Mouse (Mus musculus) liver, embryonic 13.5 days (tissue): ENCODE results near the gene Zdhhc6. TPM values are rescaled to one million over a fixed set of nuclear protein-coding genes. Genes with fewer than 3 reads are reported as not detected.

Experiments
- ATAC-seq: fragments of 200-750 bp; cut with Nextera tagmentation; 2 replicates; pipeline ENCODE4 v1.8.0; 2017; ENCODE audit warnings: low read depth, mild to moderate bottlenecking, moderate number of reproducible peaks, moderate library complexity
- DNase-seq: peaks from one replicate; pipeline ENCODE4 v3.0.0; 2022
- H3K27ac ChIP-seq: fragments of 300-500 bp; sonication (generic); 2 replicates; pipeline ENCODE4 v1.5.1; 2015; ENCODE audit warnings: moderate library complexity, mild to moderate bottlenecking, inconsistent platforms
- H3K27me3 ChIP-seq: fragments of 300-500 bp; sonication (generic); 2 replicates; pipeline ENCODE4 v1.6.1; 2015; ENCODE audit warnings: mild to moderate bottlenecking, inconsistent platforms
- H3K36me3 ChIP-seq: fragments of 300-500 bp; sonication (generic); 2 replicates; pipeline ENCODE4 v1.6.1; 2015; ENCODE audit warnings: mild to moderate bottlenecking, inconsistent platforms
- H3K4me1 ChIP-seq: fragments of 300-500 bp; sonication (generic); replicated peaks from 2 replicates; pipeline ENCODE4 v1.6.1; 2015; ENCODE audit warnings: inconsistent platforms
- H3K4me2 ChIP-seq: fragments of 300-500 bp; sonication (generic); 2 replicates; pipeline ENCODE4 v1.6.1; 2015; ENCODE audit warnings: inconsistent platforms, mild to moderate bottlenecking, moderate library complexity
- H3K4me3 ChIP-seq: fragments of 300-500 bp; sonication (generic); replicated peaks from 2 replicates; pipeline ENCODE4 v1.5.1; 2015; ENCODE audit warnings: mild to moderate bottlenecking, inconsistent platforms
- H3K9ac ChIP-seq: fragments of 300-500 bp; sonication (generic); 2 replicates; pipeline ENCODE4 v1.6.1; 2015; ENCODE audit warnings: mild to moderate bottlenecking, inconsistent platforms
- H3K9me3 ChIP-seq: fragments of 300-500 bp; sonication (generic); replicated peaks from 2 replicates; pipeline ENCODE4 v1.6.1; 2016; ENCODE audit warnings: inconsistent platforms
- WGBS: fragments of 180-500 bp; shearing (Covaris S2); methylation state at CpG from one replicate; pipeline ENCODE4 v1.1.7; 2015; ENCODE audit not compliant: insufficient replicate concordance; 5-methylcytosine and 5-hydroxymethylcytosine counted together
- polyA plus RNA-seq: library from polyadenylated mRNA; unstranded; fragments of >200 nt; fragmentation: Nextera tagmentation; extraction: Ambion mirVana; gene quantifications from 2 replicates; pipeline ENCODE4 v1.2.1, GENCODE M21; 2015

The Zdhhc6 gene
- polyA plus RNA-seq, 1 experiment from 2014 or later = 64.9 TPM

GRCm38 (mm10) chr19:55286034-55286433, 29.8 kb downstream of the Zdhhc6 start:
- DNase-seq (no peak), ATAC-seq (no peak)
- Histone ChIP-seq H3K4me1 (peaks cover 68% of the 10 kb centered on the region), H3K27ac (peak overlapping the region; percentile 91), H3K9me3 (no peaks in the 10 kb centered on the region), H3K36me3 (peaks cover 96% of the 10 kb centered on the region), H3K4me3 (0 out of 2 replicates have a peak overlapping the region, but pooled peaks have one; percentile 17), H3K4me2 (peak overlapping the region; percentile 65), H3K27me3 (no peaks in the 10 kb centered on the region), H3K9ac (peak overlapping the region; percentile 8; the same call in 1 of the 2 replicates)
- WGBS = 80% methylated on average over 4 of the region's 4 CpGs

DNA sequence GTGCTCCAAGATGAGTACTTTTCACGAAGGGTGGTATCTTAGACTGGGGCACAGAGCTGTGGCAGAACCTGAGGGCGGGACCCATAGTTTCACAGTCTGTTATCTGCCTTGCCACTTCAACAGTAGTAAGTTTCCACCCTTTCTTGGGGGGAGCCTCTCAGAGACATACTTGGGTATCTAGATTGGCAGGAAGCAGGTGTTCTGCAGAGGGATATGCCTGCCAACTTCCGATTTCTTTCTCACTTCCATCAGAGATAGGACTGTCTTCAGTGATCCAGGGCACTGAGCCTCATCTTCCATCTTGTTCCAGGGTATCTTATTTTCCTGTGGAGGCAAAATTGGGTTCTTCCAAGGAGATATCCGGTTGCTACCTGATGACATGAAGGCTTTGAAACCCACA, 31.7 kb downstream of the Zdhhc6 start:
- 29% methylated on average over 4 of the region's 4 CpGs for WGBS
- DNase-seq (peak; percentile 77), ATAC-seq (peak; percentile 100)
- Histone ChIP-seq H3K4me1 (peaks cover 52% of the 10 kb centered on the region), H3K9me3 (no peaks in the 10 kb centered on the region), H3K4me2 (peak overlapping the region; percentile 65), H3K36me3 (peaks cover 89% of the 10 kb centered on the region), H3K27me3 (no peaks in the 10 kb centered on the region), H3K4me3 (peak overlapping the region; percentile 50), H3K27ac (peak overlapping the region; percentile 91), H3K9ac (peak overlapping the region; percentile 73)

DNA sequence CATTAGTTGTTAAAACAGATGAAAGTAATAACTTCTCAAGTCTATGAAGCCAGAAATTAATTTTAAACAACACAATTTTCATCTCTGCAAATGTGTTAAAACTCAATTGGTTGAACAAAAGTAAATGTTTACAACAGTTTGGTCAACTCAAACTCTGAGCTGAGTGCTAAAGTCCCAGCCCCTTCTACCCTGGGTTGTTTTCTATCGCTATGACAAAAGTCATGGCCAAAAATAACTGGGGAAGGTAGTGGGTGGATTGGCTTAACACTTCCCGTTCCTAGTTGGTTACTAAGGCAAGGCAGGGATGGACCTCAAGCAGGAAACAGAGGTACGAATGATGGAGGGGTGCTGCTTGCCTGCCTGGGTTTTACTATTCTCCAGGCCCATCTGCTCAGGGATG, 39.1 kb downstream of the Zdhhc6 start:
- Histone ChIP-seq H3K27ac (no peak overlapping the region), H3K4me2 (no peak overlapping the region), H3K27me3 (no peaks in the 10 kb centered on the region), H3K4me1 (peaks cover 47% of the 10 kb centered on the region), H3K9ac (no peak overlapping the region), H3K9me3 (no peaks in the 10 kb centered on the region), H3K36me3 (peaks cover 57% of the 10 kb centered on the region), H3K4me3 (no peak overlapping the region)
- ATAC-seq (no peak), DNase-seq (no peak)
- WGBS = 64% methylated on average over 3 of the region's 3 CpGs

DNA sequence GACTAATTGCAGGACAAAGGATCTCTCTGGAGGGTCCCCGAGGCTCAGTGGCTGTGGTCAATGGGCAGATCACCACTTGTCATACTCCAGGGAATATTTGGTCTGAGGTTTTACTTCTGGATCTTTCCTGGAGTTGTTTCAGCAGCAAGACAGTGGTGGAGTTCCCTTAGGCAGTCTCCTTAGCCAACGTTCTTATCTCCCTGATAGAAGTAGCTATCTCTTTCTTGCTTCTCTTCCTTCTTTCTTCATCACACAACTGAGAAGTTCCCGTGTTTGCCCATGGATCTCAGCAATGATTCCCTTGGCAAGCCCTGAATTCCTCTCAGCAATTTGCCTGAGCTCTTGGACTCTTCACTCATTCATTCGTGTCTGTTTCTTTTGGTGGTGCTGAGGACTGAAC, 39.7 kb downstream of the Zdhhc6 start:
- Histone ChIP-seq H3K4me3 (no peak overlapping the region), H3K27me3 (no peaks in the 10 kb centered on the region), H3K27ac (peak overlapping the region; percentile 26; the same call in 1 of the 2 replicates), H3K36me3 (peaks cover 56% of the 10 kb centered on the region), H3K9ac (no peak overlapping the region), H3K9me3 (no peaks in the 10 kb centered on the region), H3K4me2 (no peak overlapping the region), H3K4me1 (peaks cover 53% of the 10 kb centered on the region)
- no peak for DNase-seq
- 52% methylated on average over 4 of the region's 4 CpGs for whole genome bisulfite sequencing
- ATAC-seq = no peak

GRCm38 (mm10) chr19:55273340-55273739, 42.5 kb downstream of the Zdhhc6 start:
- peak overlapping the region; percentile 7; the same call in 1 of the 2 replicates for H3K4me2 ChIP-seq

DNA sequence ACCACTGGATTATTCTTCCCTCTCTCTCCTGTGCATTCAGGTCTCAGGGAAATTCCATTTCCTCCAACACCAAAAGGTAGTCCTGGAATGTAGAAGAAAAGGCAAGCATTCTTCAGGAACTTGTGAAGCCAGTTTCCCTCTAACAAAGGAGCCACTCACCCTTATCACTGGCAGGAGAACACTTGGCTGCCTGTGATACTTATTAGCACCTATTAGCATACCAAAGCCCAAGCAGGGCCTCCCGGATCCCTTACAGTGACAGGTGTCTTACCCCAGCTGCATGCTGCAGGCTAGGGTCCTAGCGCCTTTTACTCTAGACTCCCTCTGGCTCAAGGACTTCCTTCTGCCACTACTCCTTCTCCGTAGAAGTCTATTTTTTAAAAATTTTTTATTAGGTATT, 44.4 kb downstream of the Zdhhc6 start:
- Histone ChIP-seq H3K4me1 (peaks cover 79% of the 10 kb centered on the region), H3K27ac (peak overlapping the region; percentile 78), H3K4me2 (no peak overlapping the region), H3K9me3 (no peaks in the 10 kb centered on the region), H3K9ac (peak overlapping the region; percentile 54), H3K36me3 (peaks cover 52% of the 10 kb centered on the region), H3K4me3 (no peak overlapping the region), H3K27me3 (no peaks in the 10 kb centered on the region)
- 40% methylated on average over 3 of the region's 3 CpGs for WGBS
- DNase-seq (peak; percentile 22), ATAC-seq (peak; percentile 66)

More at GRCm38 (mm10) chr19:55273340-55273739, 42.5 kb downstream of the Zdhhc6 start:
- no peaks in the 10 kb centered on the region for H3K9me3 ChIP-seq
- H3K27me3 ChIP-seq = no peaks in the 10 kb centered on the region
- no peak overlapping the region for H3K4me3 ChIP-seq
- DNase-seq (peak; percentile 49), ATAC-seq (peak; percentile 87)
- peak overlapping the region; percentile 88 for H3K27ac ChIP-seq
- WGBS = 20% methylated on average over 6 of the region's 6 CpGs
- peaks cover 61% of the 10 kb centered on the region for H3K36me3 ChIP-seq
- peaks cover 71% of the 10 kb centered on the region for H3K4me1 ChIP-seq
- no peak overlapping the region for H3K9ac ChIP-seq

DNA sequence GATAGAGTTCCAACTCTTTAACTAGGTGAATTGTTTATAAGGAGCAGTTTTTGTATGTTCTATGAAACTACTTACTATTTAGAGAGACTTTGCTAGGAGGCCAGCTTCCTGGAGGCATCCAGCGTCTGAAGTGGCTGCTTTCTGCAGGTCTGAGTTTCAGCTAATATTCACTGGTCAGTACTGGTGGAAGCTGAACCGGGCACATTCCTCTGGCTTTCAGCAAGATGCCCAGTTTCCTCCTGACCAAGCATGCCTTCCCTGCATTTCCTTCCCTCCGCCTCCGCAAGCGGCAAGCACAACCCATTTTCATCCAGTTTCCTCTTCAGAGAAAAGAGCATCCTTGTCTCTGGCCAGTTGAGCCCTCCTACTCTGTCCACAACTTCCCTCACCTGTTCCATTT, 46.8 kb downstream of the Zdhhc6 start:
- H3K36me3 ChIP-seq = peaks cover 46% of the 10 kb centered on the region
- DNase-seq (no peak), ATAC-seq (no peak)
- peaks cover 71% of the 10 kb centered on the region for H3K4me1 ChIP-seq
- H3K9ac ChIP-seq = no peak overlapping the region
- 75% methylated on average over 5 of the region's 5 CpGs for WGBS
- no peaks in the 10 kb centered on the region for H3K9me3 ChIP-seq
- H3K27me3 ChIP-seq = no peaks in the 10 kb centered on the region
- no peak overlapping the region for H3K4me3 ChIP-seq
- no peak overlapping the region for H3K4me2 ChIP-seq
- peak overlapping the region; percentile 78; the same call in 1 of the 2 replicates for H3K27ac ChIP-seq

GRCm38 (mm10) chr19:55268150-55268549, 47.7 kb downstream of the Zdhhc6 start:
- Histone ChIP-seq H3K9ac (no peak overlapping the region), H3K4me3 (no peak overlapping the region), H3K9me3 (no peaks in the 10 kb centered on the region), H3K4me1 (peaks cover 70% of the 10 kb centered on the region), H3K27ac (0 out of 2 replicates have a peak overlapping the region, but pooled peaks have one; percentile 11), H3K36me3 (peaks cover 46% of the 10 kb centered on the region), H3K4me2 (no peak overlapping the region), H3K27me3 (no peaks in the 10 kb centered on the region)
- DNase-seq (no peak), ATAC-seq (no peak)
- WGBS = 71% methylated on average over 3 of the region's 3 CpGs

DNA sequence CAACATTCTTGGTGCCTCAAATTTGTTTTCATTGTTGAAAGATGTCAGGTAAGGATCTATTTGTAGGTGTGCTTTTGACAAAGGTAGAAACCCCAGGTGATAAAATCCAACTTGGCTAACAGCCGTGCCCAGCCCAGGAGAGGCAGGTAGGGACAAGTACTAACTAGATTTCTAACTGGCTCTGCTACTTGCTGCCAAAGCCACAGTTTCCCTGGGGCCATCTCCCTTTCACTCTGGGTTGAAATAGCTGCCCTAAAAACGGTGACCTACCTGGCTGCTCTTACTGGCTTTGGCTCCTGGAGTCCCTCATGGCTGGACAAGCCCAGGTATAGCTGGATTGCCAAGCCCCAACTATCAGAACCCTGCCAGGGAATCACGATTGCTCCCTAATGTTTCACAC, 49.0 kb downstream of the Zdhhc6 start:
- DNase-seq = no peak
- no peak overlapping the region for H3K4me3 ChIP-seq
- no peak overlapping the region for H3K27ac ChIP-seq
- peaks cover 36% of the 10 kb centered on the region for H3K36me3 ChIP-seq
- 72% methylated on average over 3 of the region's 3 CpGs for WGBS
- H3K4me2 ChIP-seq = no peak overlapping the region
- H3K27me3 ChIP-seq = no peaks in the 10 kb centered on the region
- no peak for ATAC-seq
- no peaks in the 10 kb centered on the region for H3K9me3 ChIP-seq
- peaks cover 68% of the 10 kb centered on the region for H3K4me1 ChIP-seq
- peak overlapping the region; percentile 11; the same call in 1 of the 2 replicates for H3K9ac ChIP-seq

DNA sequence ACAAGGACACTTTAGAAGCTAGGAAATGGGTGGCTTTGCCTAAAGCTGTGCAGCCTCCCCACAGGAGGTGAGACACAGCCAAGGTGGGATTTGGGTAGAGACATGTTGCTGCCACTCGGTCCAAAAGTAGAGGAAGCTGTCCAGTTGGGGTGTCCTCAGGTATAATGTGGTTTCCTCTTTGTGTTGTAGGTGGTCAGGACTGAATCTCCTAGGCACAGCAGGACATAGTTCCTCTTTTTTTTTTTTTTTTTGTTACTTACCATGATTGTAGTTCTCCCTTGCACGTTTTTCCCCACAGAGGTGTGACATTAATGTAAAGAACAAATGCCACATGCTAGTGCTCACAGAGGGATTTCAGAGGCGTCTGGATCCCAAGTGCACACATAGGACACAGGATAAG, 50.6 kb downstream of the Zdhhc6 start:
- Histone ChIP-seq H3K27ac (no peak overlapping the region), H3K4me3 (no peak overlapping the region), H3K27me3 (no peaks in the 10 kb centered on the region), H3K4me1 (peaks cover 67% of the 10 kb centered on the region), H3K9ac (no peak overlapping the region), H3K36me3 (peaks cover 26% of the 10 kb centered on the region), H3K4me2 (no peak overlapping the region), H3K9me3 (no peaks in the 10 kb centered on the region)
- 34% methylated on average over 3 of the region's 3 CpGs for WGBS
- DNase-seq (no peak), ATAC-seq (no peak)

GRCm38 (mm10) chr19:55260389-55261184, 55.2 kb downstream of the Zdhhc6 start:
- 50% methylated on average over 12 of the region's 12 CpGs for WGBS
- no peak for ATAC-seq
- Histone ChIP-seq H3K4me3 (no peak overlapping the region), H3K27me3 (no peaks in the 10 kb centered on the region), H3K27ac (peak overlapping the region; percentile 36), H3K4me2 (peak overlapping the region; percentile 1; the same call in 1 of the 2 replicates), H3K36me3 (peaks cover 17% of the 10 kb centered on the region), H3K9me3 (no peaks in the 10 kb centered on the region), H3K9ac (no peak overlapping the region), H3K4me1 (peaks cover 88% of the 10 kb centered on the region)
- DNase-seq = no peak
